25 mouse cellular contexts compared by ENCODE assay signal in genomic region chr7:74549686-74550085, GRCm38 (mm10). TPM values are rescaled to one million over a fixed set of nuclear protein-coding genes. Genes with fewer than 3 reads are reported as not detected.
DNase-seq lines count a peak whose midpoint lies in the region; ATAC-seq and TF ChIP-seq lines count a peak whose summit lies in the region.
"Had no signal": no experiment of that assay in that cellular context is flagged by ENCODE, and none has a peak within 500 bp of the region (broad histone marks: within the 10 kb centered on the region; RNA-seq: fewer than 3 reads in every experiment).

No protein-coding gene starts in this region.

- no peak for TF ChIP-seq POLR2A in lung, adult 2 months (IDR thresholded peaks at IDR 0.05; ENCODE audit: borderline replicate concordance, extremely low read depth, low read depth, low read length)

- ATAC-seq in hindbrain, embryonic 15.5 days (ENCODE audit: low FRiP score, low read depth) = no peak
- no peak for ATAC-seq in hindbrain, embryonic 13.5 days (ENCODE audit: low FRiP score)
- ATAC-seq in kidney, embryonic 16.5 days (ENCODE audit: low FRiP score, low TSS enrichment) = peak; percentile 32
- no peak for ATAC-seq in neural tube, embryonic 13.5 days (ENCODE audit: low read depth)
- no peak for ATAC-seq in neural tube, embryonic 15.5 days (ENCODE audit: low FRiP score)
- ATAC-seq: forebrain, embryonic 16.5 days; hindbrain, postnatal 0 days had no signal

- DNase-seq in kidney, postnatal 14 days = no peak
- DNase-seq in lung, adult 2 months = no peak
- DNase-seq: adrenal gland, adult 8-10 months; B cell, adult 2 months; cerebellum, adult 8-10 months; cerebellum, postnatal 36 days; heart, postnatal 14 days; lung, postnatal 36 days; right cerebral cortex, postnatal 4 days; thymus, adult 18-20 months; thymus, postnatal 25 days had no signal

- H3K4me3 ChIP-seq in hindbrain, embryonic 15.5 days = no peak overlapping the region
- no peak overlapping the region for H3K4me3 ChIP-seq in hindbrain, embryonic 13.5 days
- no peak overlapping the region for H3K4me3 ChIP-seq in kidney, embryonic 16.5 days (ENCODE audit: low read length)
- H3K4me3 ChIP-seq in neural tube, embryonic 13.5 days = no peak overlapping the region
- H3K4me3 ChIP-seq in neural tube, embryonic 15.5 days (replicated peaks) = no peak overlapping the region
- H3K4me3 ChIP-seq in lung, adult 2 months (replicated peaks; ENCODE audit: extremely low read depth, low read depth, low read length) = no peak overlapping the region
- H3K4me3 ChIP-seq: embryonic facial prominence, embryonic 13.5 days; forebrain, embryonic 10.5 days; hindbrain, embryonic 10.5 days; intestine, embryonic 15.5 days; limb, embryonic 13.5 days had no signal

- no peak for TF ChIP-seq CTCF in lung, adult 2 months (IDR thresholded peaks at IDR 0.05; ENCODE audit: insufficient read depth, low read length)

- H3K9me3 ChIP-seq in hindbrain, embryonic 15.5 days = no peaks in the 10 kb centered on the region
- no peaks in the 10 kb centered on the region for H3K9me3 ChIP-seq in hindbrain, embryonic 13.5 days
- no peaks in the 10 kb centered on the region for H3K9me3 ChIP-seq in kidney, embryonic 16.5 days (ENCODE audit: low read length)
- H3K9me3 ChIP-seq in neural tube, embryonic 13.5 days = no peaks in the 10 kb centered on the region
- no peaks in the 10 kb centered on the region for H3K9me3 ChIP-seq in neural tube, embryonic 15.5 days (replicated peaks)
- H3K9me3 ChIP-seq: embryonic facial prominence, embryonic 13.5 days; forebrain, embryonic 10.5 days; hindbrain, embryonic 10.5 days; intestine, embryonic 15.5 days; limb, embryonic 13.5 days had no signal

- H3K36me3 ChIP-seq in hindbrain, embryonic 15.5 days = no peaks in the 10 kb centered on the region
- no peaks in the 10 kb centered on the region for H3K36me3 ChIP-seq in hindbrain, embryonic 13.5 days
- H3K36me3 ChIP-seq in kidney, embryonic 16.5 days (ENCODE audit: insufficient read depth, low read length) = no peaks in the 10 kb centered on the region
- H3K36me3 ChIP-seq in neural tube, embryonic 13.5 days = no peaks in the 10 kb centered on the region
- no peaks in the 10 kb centered on the region for H3K36me3 ChIP-seq in neural tube, embryonic 15.5 days
- H3K36me3 ChIP-seq: embryonic facial prominence, embryonic 13.5 days; forebrain, embryonic 10.5 days; hindbrain, embryonic 10.5 days; intestine, embryonic 15.5 days; limb, embryonic 13.5 days had no signal

- H3K9ac ChIP-seq in hindbrain, embryonic 15.5 days = no peak overlapping the region
- H3K9ac ChIP-seq in hindbrain, embryonic 13.5 days = no peak overlapping the region
- H3K9ac ChIP-seq in kidney, embryonic 16.5 days (replicated peaks; ENCODE audit: low read length) = no peak overlapping the region; the same call in 1 of the 2 replicates
- no peak overlapping the region for H3K9ac ChIP-seq in neural tube, embryonic 13.5 days
- no peak overlapping the region for H3K9ac ChIP-seq in neural tube, embryonic 15.5 days (replicated peaks)
- H3K9ac ChIP-seq: embryonic facial prominence, embryonic 13.5 days; intestine, embryonic 15.5 days; limb, embryonic 13.5 days had no signal

- H3K4me2 ChIP-seq in hindbrain, embryonic 15.5 days = peak overlapping the region; percentile 4; the same call in 1 of the 2 replicates
- no peak overlapping the region for H3K4me2 ChIP-seq in hindbrain, embryonic 13.5 days
- 0 out of 2 replicates have a peak overlapping the region, but pooled peaks have one; percentile 8 for H3K4me2 ChIP-seq in kidney, embryonic 16.5 days (replicated peaks; ENCODE audit: low read depth, low read length)
- H3K4me2 ChIP-seq in neural tube, embryonic 13.5 days = 0 out of 2 replicates have a peak overlapping the region, but pooled peaks have one; percentile 16
- no peak overlapping the region for H3K4me2 ChIP-seq in neural tube, embryonic 15.5 days
- H3K4me2 ChIP-seq: embryonic facial prominence, embryonic 13.5 days; intestine, embryonic 15.5 days; limb, embryonic 13.5 days; liver, embryonic 11.5 days had no signal

- no peaks in the 10 kb centered on the region for H3K27me3 ChIP-seq in hindbrain, embryonic 15.5 days
- H3K27me3 ChIP-seq in hindbrain, embryonic 13.5 days = peaks cover 19% of the 10 kb centered on the region
- 0 out of 2 replicates have a peak, but pooled peaks cover 4% of the 10 kb centered on the region for H3K27me3 ChIP-seq in kidney, embryonic 16.5 days (ENCODE audit: insufficient read depth, low read length)
- peaks cover 18% of the 10 kb centered on the region for H3K27me3 ChIP-seq in neural tube, embryonic 13.5 days
- 0 out of 2 replicates have a peak, but pooled peaks cover 11% of the 10 kb centered on the region for H3K27me3 ChIP-seq in neural tube, embryonic 15.5 days (replicated peaks)

- WGBS in hindbrain, embryonic 15.5 days = 39% methylated on average over 6 of the region's 6 CpGs
- WGBS in hindbrain, embryonic 13.5 days = 36% methylated on average over 6 of the region's 6 CpGs
- WGBS in kidney, embryonic 16.5 days = 24% methylated on average over 6 of the region's 6 CpGs
- 45% methylated on average over 6 of the region's 6 CpGs for WGBS in neural tube, embryonic 13.5 days
- 45% methylated on average over 6 of the region's 6 CpGs for WGBS in neural tube, embryonic 15.5 days
- 66% methylated on average over 6 of the region's 6 CpGs for WGBS in lung, adult 2 months

- H3K4me1 ChIP-seq in hindbrain, embryonic 15.5 days (replicated peaks) = peaks cover 22% of the 10 kb centered on the region
- H3K4me1 ChIP-seq in hindbrain, embryonic 13.5 days (replicated peaks) = peaks cover 40% of the 10 kb centered on the region
- H3K4me1 ChIP-seq in kidney, embryonic 16.5 days (ENCODE audit: insufficient read depth, low read length) = peaks cover 43% of the 10 kb centered on the region
- H3K4me1 ChIP-seq in neural tube, embryonic 13.5 days (replicated peaks) = peaks cover 58% of the 10 kb centered on the region
- peaks cover 34% of the 10 kb centered on the region for H3K4me1 ChIP-seq in neural tube, embryonic 15.5 days
- H3K4me1 ChIP-seq in lung, adult 2 months (ENCODE audit: control insufficient read depth, insufficient read depth, low read length) = peaks cover 12% of the 10 kb centered on the region; the same call in 1 of the 2 replicates

- H3K27ac ChIP-seq in hindbrain, embryonic 15.5 days (replicated peaks) = no peak overlapping the region
- no peak overlapping the region for H3K27ac ChIP-seq in hindbrain, embryonic 13.5 days
- peak overlapping the region; percentile 60 for H3K27ac ChIP-seq in kidney, embryonic 16.5 days (ENCODE audit: low read length)
- H3K27ac ChIP-seq in neural tube, embryonic 13.5 days (replicated peaks) = no peak overlapping the region
- H3K27ac ChIP-seq in neural tube, embryonic 15.5 days (replicated peaks) = no peak overlapping the region
- H3K27ac ChIP-seq: embryonic facial prominence, embryonic 13.5 days; forebrain, embryonic 10.5 days; hindbrain, embryonic 10.5 days; hindbrain, postnatal 0 days; intestine, embryonic 15.5 days; limb, embryonic 13.5 days; stomach, postnatal 0 days had no signal

RNA-seq across cellular contexts. Expression of gene Slco3a1, which starts 4.9 kb away (rescaled TPM):
- 21.3 and 21.8 TPM in 2 replicates for polyA plus RNA-seq in hindbrain, embryonic 15.5 days (2015; fragmentation: Nextera tagmentation; extraction: Ambion mirVana)
- polyA plus RNA-seq in hindbrain, embryonic 13.5 days (2015; fragmentation: Nextera tagmentation; extraction: Ambion mirVana) = 18.4 and 18.8 TPM in 2 replicates
- 20.8 and 24.9 TPM in 2 replicates for polyA plus RNA-seq in kidney, embryonic 16.5 days (2015; fragmentation: Nextera tagmentation; extraction: Ambion mirVana)
- 28.6 and 31.8 TPM in 2 replicates for polyA plus RNA-seq in neural tube, embryonic 13.5 days (2015; fragmentation: Nextera tagmentation; extraction: Ambion mirVana)
- 21.9 and 24.1 TPM in 2 replicates for polyA plus RNA-seq in neural tube, embryonic 15.5 days (2015; fragmentation: Nextera tagmentation; extraction: Ambion mirVana)
- polyA plus RNA-seq in lung, adult 2 months (2012; rRNA removed) = 141 and 156 TPM in 2 replicates

Comparison
In these comparisons a context has a peak if more than half of its experiments do, and no peak if none do; other contexts are left out.
1. H3K4me2 ChIP-seq: peak in hindbrain, embryonic 15.5 days (single experiment), kidney, embryonic 16.5 days (single experiment) and neural tube, embryonic 13.5 days (single experiment); none in hindbrain, embryonic 13.5 days (single experiment) and neural tube, embryonic 15.5 days (single experiment).